Comparison of ENCODE assay signal across 8 mouse cellular contexts in the genomic region with DNA sequence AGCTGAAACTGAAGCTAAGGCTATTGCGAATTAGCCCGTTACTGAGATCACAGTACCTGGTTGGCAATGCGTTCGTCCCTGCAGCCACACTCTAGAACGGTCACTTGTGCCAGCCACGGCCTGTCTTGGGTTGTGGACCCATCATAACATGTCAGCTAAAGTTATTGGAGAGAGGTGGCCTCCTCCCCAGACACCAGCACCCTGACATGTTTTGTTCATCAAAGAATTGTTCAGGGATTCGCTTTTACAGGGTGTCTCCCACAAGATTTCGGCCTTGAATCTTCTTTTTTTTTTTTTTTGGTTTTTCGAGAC. TPM values are rescaled to one million over a fixed set of nuclear protein-coding genes. Genes with fewer than 3 reads are reported as not detected.
A peak's percentile ranks its signal among the peaks of the same experiment; 100 is the strongest.
DNase-seq lines count a peak whose midpoint lies in the region; ATAC-seq and TF ChIP-seq lines count a peak whose summit lies in the region.

No protein-coding gene starts in this region.

- WGBS in kidney, embryonic 16.5 days, result 63% methylated on average over 9 of the region's 9 CpGs
- WGBS in hindbrain, embryonic 16.5 days, result 64% methylated on average over 9 of the region's 9 CpGs
- WGBS in midbrain, embryonic 16.5 days, result 56% methylated on average over 9 of the region's 9 CpGs

- TF ChIP-seq POLR2A in cortical plate, adult 2 months (IDR thresholded peaks at IDR 0.05; ENCODE audit: extremely low read depth, insufficient read depth, low read length), result no peak

- peaks cover 12% of the 10 kb centered on the region for H3K4me1 ChIP-seq in kidney, embryonic 16.5 days (ENCODE audit: insufficient read depth, low read length)
- no peaks in the 10 kb centered on the region for H3K4me1 ChIP-seq in cortical plate, adult 2 months (ENCODE audit: control insufficient read depth, insufficient read depth, low read length)
- peaks cover 11% of the 10 kb centered on the region for H3K4me1 ChIP-seq in hindbrain, embryonic 16.5 days (ENCODE audit: control insufficient read depth, insufficient read depth, low read depth, low read length)
- H3K4me1 ChIP-seq in midbrain, embryonic 16.5 days (ENCODE audit: control insufficient read depth, insufficient read depth, low read length), result peaks cover 17% of the 10 kb centered on the region

- H3K27me3 ChIP-seq in kidney, embryonic 16.5 days (ENCODE audit: insufficient read depth, low read length), result no peaks in the 10 kb centered on the region
- H3K27me3 ChIP-seq in hindbrain, embryonic 16.5 days (replicated peaks; ENCODE audit: control insufficient read depth, insufficient read depth, low read length), result peaks cover 4% of the 10 kb centered on the region; the same call in 1 of the 2 replicates
- H3K27me3 ChIP-seq in midbrain, embryonic 16.5 days (ENCODE audit: control insufficient read depth, insufficient read depth, low read depth, low read length), result peaks cover 4% of the 10 kb centered on the region

- H3K36me3 ChIP-seq in kidney, embryonic 16.5 days (ENCODE audit: insufficient read depth, low read length), result peaks cover 19% of the 10 kb centered on the region
- H3K36me3 ChIP-seq in hindbrain, embryonic 16.5 days (ENCODE audit: control insufficient read depth, insufficient read depth, low read length), result peaks cover 9% of the 10 kb centered on the region
- peaks cover 7% of the 10 kb centered on the region for H3K36me3 ChIP-seq in midbrain, embryonic 16.5 days (ENCODE audit: control insufficient read depth, insufficient read depth, low read length)

- TF ChIP-seq CTCF in cortical plate, adult 2 months (IDR thresholded peaks at IDR 0.05; ENCODE audit: extremely low read depth, insufficient read depth, low read length), result no peak

- ATAC-seq in kidney, embryonic 16.5 days (ENCODE audit: low FRiP score, low TSS enrichment), result peak; percentile 49; the same call in 1 of the 2 replicates
- peak; percentile 67 for ATAC-seq in hindbrain, embryonic 16.5 days
- peak; percentile 64 for ATAC-seq in midbrain, embryonic 16.5 days

- peak overlapping the region; percentile 83 for H3K4me2 ChIP-seq in kidney, embryonic 16.5 days (replicated peaks; ENCODE audit: low read depth, low read length)
- peak overlapping the region; percentile 75 for H3K4me2 ChIP-seq in hindbrain, embryonic 16.5 days (ENCODE audit: low read length)
- H3K4me2 ChIP-seq in midbrain, embryonic 16.5 days (ENCODE audit: low read length), result peak overlapping the region; percentile 74

- peak overlapping the region; percentile 77 for H3K9ac ChIP-seq in kidney, embryonic 16.5 days (replicated peaks; ENCODE audit: low read length)
- peak overlapping the region; percentile 78 for H3K9ac ChIP-seq in hindbrain, embryonic 16.5 days (ENCODE audit: low read depth, low read length)
- H3K9ac ChIP-seq in midbrain, embryonic 16.5 days (ENCODE audit: low read depth, low read length), result peak overlapping the region; percentile 71

- peak overlapping the region; percentile 69 for H3K4me3 ChIP-seq in kidney, embryonic 16.5 days (ENCODE audit: low read length)
- H3K4me3 ChIP-seq in cortical plate, adult 2 months (ENCODE audit: insufficient read depth, low read length), result peak overlapping the region; percentile 83
- peak overlapping the region; percentile 75 for H3K4me3 ChIP-seq in hindbrain, embryonic 16.5 days (ENCODE audit: low read length)
- H3K4me3 ChIP-seq in midbrain, embryonic 16.5 days (ENCODE audit: low read depth, low read length), result peak overlapping the region; percentile 67

- H3K9me3 ChIP-seq in kidney, embryonic 16.5 days (ENCODE audit: low read length), result no peaks in the 10 kb centered on the region
- H3K9me3 ChIP-seq in hindbrain, embryonic 16.5 days (ENCODE audit: control insufficient read depth, low read length), result no peaks in the 10 kb centered on the region; the same call in 1 of the 2 replicates
- no peaks in the 10 kb centered on the region for H3K9me3 ChIP-seq in midbrain, embryonic 16.5 days (replicated peaks; ENCODE audit: control insufficient read depth, low read length, poor library complexity, severe bottlenecking)

- DNase-seq in kidney, adult 8-10 months, result no peak
- DNase-seq in urinary bladder, postnatal 36 days (ENCODE audit: low spot score in 2 of 2), result no peak
- DNase-seq in layer of hippocampus, postnatal 14 days (ENCODE audit: low spot score in 2 of 2), result no peak
- no peak for DNase-seq in MN1 (ENCODE audit: low spot score)

- H3K27ac ChIP-seq in kidney, embryonic 16.5 days (ENCODE audit: low read length), result no peak overlapping the region
- H3K27ac ChIP-seq in cortical plate, adult 2 months (ENCODE audit: insufficient read depth, low read length), result no peak overlapping the region
- peak overlapping the region; percentile 66 for H3K27ac ChIP-seq in hindbrain, embryonic 16.5 days (ENCODE audit: low read depth, low read length)
- peak overlapping the region; percentile 72 for H3K27ac ChIP-seq in midbrain, embryonic 16.5 days (ENCODE audit: low read length)

RNA-seq across cellular contexts. Expression of gene Bloc1s2, which starts 0.3 kb away (rescaled TPM):
- 82.8 and 85.1 TPM in 2 replicates for polyA plus RNA-seq in kidney, embryonic 16.5 days (2015; fragmentation: Nextera tagmentation; extraction: Ambion mirVana)
- 89.3 and 91.0 TPM in 2 replicates for polyA plus RNA-seq in cortical plate, adult 2 months (2012; rRNA removed)
- 153 and 158 TPM in 2 replicates for polyA plus RNA-seq in hindbrain, embryonic 16.5 days (2015; fragmentation: Nextera tagmentation; extraction: Ambion mirVana)
- 161 and 164 TPM in 2 replicates for polyA plus RNA-seq in midbrain, embryonic 16.5 days (2015; fragmentation: Nextera tagmentation; extraction: Ambion mirVana)
- total RNA-seq in layer of hippocampus, postnatal 14 days (2021), result 10 to 100 TPM; 66.4 to 67.3 TPM

RNA-seq across cellular contexts. Expression of gene Cwf19l1, which starts 10.8 kb away (rescaled TPM):
- 35.9 and 37.5 TPM in 2 replicates for polyA plus RNA-seq in kidney, embryonic 16.5 days (2015; fragmentation: Nextera tagmentation; extraction: Ambion mirVana)
- polyA plus RNA-seq in cortical plate, adult 2 months (2012; rRNA removed), result 23.7 and 25.2 TPM in 2 replicates
- 28.0 TPM in 2 replicates for polyA plus RNA-seq in hindbrain, embryonic 16.5 days (2015; fragmentation: Nextera tagmentation; extraction: Ambion mirVana)
- 31.1 and 33.3 TPM in 2 replicates for polyA plus RNA-seq in midbrain, embryonic 16.5 days (2015; fragmentation: Nextera tagmentation; extraction: Ambion mirVana)
- 10 to 100 TPM; 16.2 to 16.6 TPM for total RNA-seq in layer of hippocampus, postnatal 14 days (2021)

RNA-seq across cellular contexts. Expression of gene Chuk, which starts 39.2 kb away (rescaled TPM):
- polyA plus RNA-seq in kidney, embryonic 16.5 days (2015; fragmentation: Nextera tagmentation; extraction: Ambion mirVana), result 52.6 and 55.1 TPM in 2 replicates
- polyA plus RNA-seq in cortical plate, adult 2 months (2012; rRNA removed), result 102 and 109 TPM in 2 replicates
- 54.3 and 57.0 TPM in 2 replicates for polyA plus RNA-seq in hindbrain, embryonic 16.5 days (2015; fragmentation: Nextera tagmentation; extraction: Ambion mirVana)
- 65.7 and 65.8 TPM in 2 replicates for polyA plus RNA-seq in midbrain, embryonic 16.5 days (2015; fragmentation: Nextera tagmentation; extraction: Ambion mirVana)
- total RNA-seq in layer of hippocampus, postnatal 14 days (2021), result 10 to 100 TPM; 42.4 to 53.2 TPM

RNA-seq across cellular contexts. Expression of gene Pkd2l1, which starts 45.7 kb away (rescaled TPM):
- 0.05 TPM in 1 of 2 replicates, not detected in the other for polyA plus RNA-seq in kidney, embryonic 16.5 days (2015; fragmentation: Nextera tagmentation; extraction: Ambion mirVana)
- 1.1 and 1.5 TPM in 2 replicates for polyA plus RNA-seq in cortical plate, adult 2 months (2012; rRNA removed)
- polyA plus RNA-seq in hindbrain, embryonic 16.5 days (2015; fragmentation: Nextera tagmentation; extraction: Ambion mirVana), result 0.75 and 1.4 TPM in 2 replicates
- polyA plus RNA-seq in midbrain, embryonic 16.5 days (2015; fragmentation: Nextera tagmentation; extraction: Ambion mirVana), result 0.10 and 0.28 TPM in 2 replicates
- not detected for total RNA-seq in layer of hippocampus, postnatal 14 days (2021)

RNA-seq across cellular contexts. Expression of gene Scd3, which starts 56.5 kb away (rescaled TPM):
- polyA plus RNA-seq in kidney, embryonic 16.5 days (2015; fragmentation: Nextera tagmentation; extraction: Ambion mirVana), result 0.60 and 0.94 TPM in 2 replicates
- 4.9 and 5.6 TPM in 2 replicates for polyA plus RNA-seq in cortical plate, adult 2 months (2012; rRNA removed)
- polyA plus RNA-seq in hindbrain, embryonic 16.5 days (2015; fragmentation: Nextera tagmentation; extraction: Ambion mirVana), result 4.9 and 6.6 TPM in 2 replicates
- polyA plus RNA-seq in midbrain, embryonic 16.5 days (2015; fragmentation: Nextera tagmentation; extraction: Ambion mirVana), result 6.9 and 8.1 TPM in 2 replicates
- total RNA-seq in layer of hippocampus, postnatal 14 days (2021), result under 1 TPM; 0.62 TPM

Comparison
In these comparisons a context has a peak if more than half of its experiments do, and no peak if none do; other contexts are left out.
1. H3K27ac ChIP-seq: peak in hindbrain, embryonic 16.5 days (single experiment) and midbrain, embryonic 16.5 days (single experiment); none in kidney, embryonic 16.5 days (single experiment) and cortical plate, adult 2 months (single experiment).
2. Peak in every context shown above with its lines, with median percentiles within 50 percentile points of each other: ATAC-seq, H3K4me2 ChIP-seq, H3K4me3 ChIP-seq and H3K9ac ChIP-seq.